Mouse (Mus musculus) left cerebral cortex, postnatal 36 days (tissue): ENCODE measurements at regions not wholly inside any gene's neighbourhood (a gene's known extent, or its start where the extent isn't known, plus 50 kb on each side); places are given as distances from the start of the nearest gene placed in this dataset.

Source experiments
- DNase-seq, 2 experiments: peaks; one replicate each; pipeline ENCODE4 v3.0.0; 2021 to 2022; ENCODE audit warnings: low spot score in 2 of 2, mixed read lengths in 1 of 2
- intact Hi-C: fragments of 180-260 bp; cut with DNase I; formaldehyde crosslinking; loops from one replicate; pipeline ENCODE4 v1.15.1; 2025

DNA sequence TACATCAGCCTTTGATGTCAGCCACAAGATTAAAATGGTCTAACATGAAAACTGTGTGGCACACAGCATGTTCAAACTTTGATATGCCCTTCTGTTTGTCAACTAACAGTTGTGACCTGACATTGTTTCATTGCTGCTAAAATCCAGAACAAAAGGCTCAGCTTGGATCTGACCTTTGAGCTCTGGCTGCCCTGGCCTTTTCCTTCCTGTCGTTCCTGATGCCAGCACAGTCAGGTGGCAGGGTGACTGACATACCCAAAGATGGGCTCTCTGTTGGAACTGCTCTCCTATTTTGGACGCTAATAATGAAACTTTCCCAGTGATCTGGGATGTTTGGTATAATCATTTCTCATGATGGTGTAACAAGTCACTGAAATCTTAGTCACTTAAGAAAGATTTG lies 416.8 kb upstream of the Mki67 start:
- intact Hi-C loops, result no loop called here

DNA sequence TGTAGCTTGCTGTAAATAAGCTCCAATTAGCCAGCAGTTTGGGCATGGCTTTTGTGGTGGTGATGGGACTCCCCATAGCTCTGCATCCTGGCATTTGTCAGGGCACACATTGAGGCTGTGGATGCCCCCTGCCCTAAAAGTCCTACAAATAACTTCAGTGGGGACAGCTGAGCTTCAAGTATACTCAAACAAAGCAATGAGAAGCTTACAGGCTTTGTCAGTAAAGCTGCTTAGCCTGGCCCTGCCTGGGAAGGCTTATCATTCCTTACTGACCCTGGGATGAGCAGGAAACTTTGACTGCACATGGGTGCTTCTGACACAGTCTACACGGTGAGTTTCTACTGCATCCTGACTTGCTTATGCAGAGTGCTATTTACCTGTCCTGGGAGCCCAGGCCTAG lies 420.5 kb upstream of the Mki67 start:
- intact Hi-C loops, result no loop called here
- no peak for DNase-seq

More for the DNA sequence above, 416.8 kb upstream of the Mki67 start:
- DNase-seq, result no peak

DNA sequence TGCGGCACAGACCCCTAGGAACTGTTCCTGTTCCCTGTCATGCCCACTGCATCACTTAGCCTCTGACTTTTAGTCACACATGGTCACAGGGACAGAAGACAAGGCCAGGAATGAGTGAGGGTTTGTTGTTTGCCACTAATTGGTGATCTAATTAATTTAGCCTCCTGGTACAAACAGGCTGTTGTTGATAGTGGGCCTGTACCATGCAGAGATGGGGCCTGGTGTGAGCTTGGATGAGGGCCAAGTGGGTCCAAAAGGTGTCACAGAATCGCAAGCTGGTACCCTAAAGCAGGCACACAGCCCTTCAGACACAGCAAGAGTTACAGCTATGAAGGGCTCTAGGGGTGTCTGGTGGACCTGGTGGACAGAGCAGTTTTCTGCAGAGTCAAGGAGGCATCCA lies 421.2 kb upstream of the Mki67 start:
- no peak for DNase-seq
- intact Hi-C loops, result no loop called here

DNA sequence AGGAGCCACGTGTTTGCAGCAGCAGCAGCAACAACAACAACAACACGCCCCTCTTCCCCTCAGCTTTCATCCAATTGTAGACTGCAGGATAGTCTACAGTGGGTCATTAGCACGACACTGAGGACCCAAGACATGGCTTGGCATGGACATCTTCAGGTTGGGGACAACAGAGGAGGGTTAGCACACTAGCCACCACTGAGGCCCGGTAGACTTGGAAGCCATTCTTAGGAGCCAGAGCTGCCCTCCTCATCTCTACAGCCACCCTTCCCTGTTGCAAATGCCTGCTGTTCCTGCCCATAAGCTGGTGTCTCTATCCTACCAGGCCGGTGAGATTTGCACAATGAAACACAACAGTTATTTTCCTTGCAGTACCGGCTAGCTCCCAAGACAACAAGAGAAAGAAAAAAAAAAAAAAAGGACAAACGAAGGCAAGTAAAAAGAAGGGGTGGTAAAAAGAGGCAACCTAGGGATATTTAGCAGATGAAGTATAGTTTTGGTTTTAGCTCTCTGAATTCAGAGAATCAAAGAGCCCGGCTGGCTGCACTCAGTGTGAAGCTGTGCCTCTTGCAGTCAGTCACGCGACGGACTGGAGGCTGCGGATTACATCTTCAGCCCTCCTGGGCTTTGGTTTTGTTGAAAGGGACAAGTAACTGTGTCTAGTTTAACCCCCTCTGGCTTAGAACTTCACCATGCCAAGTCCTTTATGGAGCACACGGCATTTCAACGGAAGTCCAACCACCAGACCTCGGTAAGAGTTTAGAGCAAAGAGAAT lies 421.9 kb upstream of the Mki67 start:
- intact Hi-C loops, result no loop called here
- DNase-seq, result no peak

DNA sequence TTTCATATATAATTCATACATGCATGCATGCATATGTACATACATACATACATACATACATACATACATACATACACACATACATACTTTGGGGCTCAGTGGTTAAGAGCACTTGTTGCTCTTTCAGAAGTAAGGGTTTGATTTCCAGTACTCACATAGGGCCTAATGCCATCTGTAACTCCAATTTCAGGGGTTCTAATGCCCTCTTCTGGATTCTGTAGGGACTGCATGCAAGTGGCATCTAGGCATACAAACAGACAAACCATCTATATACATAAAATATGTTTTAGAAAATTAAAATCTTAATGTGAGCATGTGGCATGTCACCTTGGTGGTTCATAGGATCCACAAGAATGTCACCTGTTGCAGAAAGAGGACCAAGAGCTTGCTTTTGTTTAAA lies 426.7 kb upstream of the Mki67 start:
- no peak for DNase-seq
- intact Hi-C loops, result no loop called here

DNA sequence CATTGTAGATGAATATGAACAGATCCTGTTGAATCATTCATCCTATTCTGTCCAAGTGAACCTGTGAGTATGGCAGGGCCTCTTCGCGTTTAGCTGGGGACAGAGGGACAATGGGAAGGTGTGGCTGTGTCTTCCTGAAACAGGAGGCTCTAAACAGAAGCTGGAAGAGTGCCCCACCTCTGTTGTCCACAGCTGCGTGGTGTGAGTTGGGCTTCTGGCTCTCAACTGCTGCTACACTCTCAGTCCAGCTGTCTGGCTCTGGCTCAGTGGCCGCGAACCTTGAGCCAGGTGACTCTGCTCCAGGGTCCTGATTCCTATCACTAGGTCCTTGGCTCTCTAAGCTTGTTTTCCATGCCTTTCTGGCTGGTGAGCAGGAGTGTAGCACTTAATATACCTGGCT lies 434.0 kb upstream of the Mki67 start:
- DNase-seq, result no peak
- intact Hi-C loops, result loop anchor here (10.0 kb wide), 1 partner anchor 325 kb away; no protein-coding TSS in a partner anchor

DNA sequence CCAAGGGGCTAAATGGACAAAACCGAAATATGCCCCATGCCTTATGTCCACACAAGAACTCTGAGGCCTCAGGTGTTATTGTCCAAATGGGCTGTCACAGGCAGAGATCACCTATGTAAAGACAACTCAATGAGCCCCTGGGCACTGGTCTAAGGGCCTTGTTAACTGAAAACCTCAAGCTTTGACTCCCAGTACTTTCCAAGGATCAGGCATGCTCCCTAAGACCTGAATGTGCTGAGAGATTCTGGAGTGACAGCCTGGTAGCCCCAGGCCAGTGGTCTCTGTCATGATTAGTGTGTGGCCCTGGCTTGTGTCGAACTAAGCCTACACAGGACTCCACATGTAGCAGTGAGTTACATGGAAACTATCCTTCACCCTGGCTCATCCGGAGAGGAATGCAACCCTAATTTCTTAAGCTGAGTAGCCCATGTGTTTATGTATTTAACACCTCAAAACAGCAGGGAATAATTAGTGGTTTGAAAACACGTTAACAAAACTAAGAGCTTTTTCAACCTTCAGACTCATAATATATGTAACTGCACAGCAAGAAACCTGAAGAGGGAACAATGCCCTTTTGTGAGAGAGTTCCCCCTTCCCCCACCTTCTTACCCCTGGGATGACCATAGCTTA lies 435.3 kb upstream of the Mki67 start:
- intact Hi-C loops, result loop anchor here (10.0 kb wide), 1 partner anchor 323 kb away; no protein-coding TSS in a partner anchor
- no peak for DNase-seq

DNA sequence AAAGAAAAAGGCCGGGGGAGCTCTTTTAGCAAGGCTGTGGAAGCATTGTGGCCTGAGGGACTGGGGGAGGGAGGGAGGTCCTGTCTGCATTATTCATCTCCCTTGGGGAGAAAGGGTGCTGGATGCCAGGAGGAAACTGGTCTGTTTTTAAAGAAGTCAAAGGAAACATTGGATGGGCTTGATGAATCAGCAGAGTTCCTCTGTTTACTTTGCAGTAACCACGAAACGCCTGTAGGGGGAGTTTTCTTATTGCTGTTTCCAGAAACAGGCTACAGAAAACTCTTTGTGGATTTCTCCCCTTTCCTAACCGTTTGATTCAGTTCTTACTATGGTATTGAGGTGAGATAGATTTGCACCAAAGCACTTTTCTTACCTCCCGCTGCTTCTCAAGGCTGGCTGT lies 436.3 kb upstream of the Mki67 start:
- intact Hi-C loops, result loop anchor here (10.0 kb wide), 1 partner anchor 322 kb away; no protein-coding TSS in a partner anchor

DNA sequence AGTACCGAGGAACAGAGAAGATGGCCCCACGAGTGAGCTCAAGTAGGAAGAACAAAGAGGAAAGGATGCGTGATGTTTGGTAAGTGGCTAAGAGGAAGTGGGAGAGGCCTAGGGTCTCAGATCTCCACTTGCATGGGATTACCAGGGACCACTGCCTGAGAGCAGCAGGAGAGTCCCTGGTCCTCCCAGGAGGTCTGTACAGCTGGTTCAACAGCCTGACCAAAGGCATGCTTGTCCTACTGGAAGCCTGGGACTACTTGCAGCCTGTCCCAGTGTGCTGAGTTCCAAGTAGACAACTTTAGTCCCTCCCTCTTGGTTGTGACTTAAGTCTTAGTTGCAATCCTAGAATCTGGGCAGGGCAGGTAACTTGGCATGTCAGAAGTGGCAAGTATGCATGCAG lies 437.5 kb upstream of the Mki67 start:
- intact Hi-C loops, result loop anchor here (10.0 kb wide), 1 partner anchor 321 kb away; no protein-coding TSS in a partner anchor
- no peak for DNase-seq

More for the DNA sequence above, 436.3 kb upstream of the Mki67 start:
- DNase-seq, result peak; percentile 5 to 28

DNA sequence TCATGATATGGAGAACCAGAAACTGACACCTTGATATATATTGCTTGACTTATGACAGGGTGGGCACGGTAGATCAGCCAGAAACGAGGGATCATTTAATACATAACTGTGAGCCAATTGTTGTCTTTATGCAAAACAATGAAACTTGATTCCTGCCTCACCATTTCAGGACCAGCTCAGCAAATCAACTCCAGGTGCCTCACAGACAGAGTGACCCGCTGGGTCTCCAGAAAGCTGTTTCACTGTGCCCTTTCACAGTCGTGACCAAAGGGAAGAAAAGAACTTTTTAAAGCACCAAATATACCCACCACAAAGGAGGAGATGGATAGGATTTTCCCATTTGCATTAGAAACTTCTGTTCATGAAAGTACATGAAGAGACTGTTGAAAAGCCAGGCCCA lies 443.0 kb upstream of the Mki67 start:
- intact Hi-C loops, result loop anchor here (10.0 kb wide), 1 partner anchor 316 kb away; no protein-coding TSS in a partner anchor
- no peak for DNase-seq

DNA sequence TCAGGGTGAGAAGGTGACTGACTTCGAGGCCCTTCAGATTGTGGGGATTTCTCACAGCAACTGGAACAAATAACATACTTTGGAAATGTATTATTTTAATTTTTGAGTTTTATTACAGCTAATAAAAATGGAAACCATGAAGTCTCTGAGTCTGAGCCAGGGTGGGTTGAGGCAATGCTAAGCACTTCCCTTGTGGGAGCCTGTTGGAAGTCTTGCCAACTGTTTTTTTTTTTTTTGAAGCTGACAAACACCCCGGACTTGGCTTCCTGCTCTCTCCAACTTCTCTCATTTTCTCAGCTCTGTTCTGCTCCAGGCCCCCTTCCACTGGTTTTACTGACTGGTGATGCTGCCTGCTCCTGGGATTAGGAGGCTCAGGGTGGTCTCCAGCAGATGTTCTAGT lies 445.4 kb upstream of the Mki67 start:
- intact Hi-C loops, result no loop called here
- no peak for DNase-seq

DNA sequence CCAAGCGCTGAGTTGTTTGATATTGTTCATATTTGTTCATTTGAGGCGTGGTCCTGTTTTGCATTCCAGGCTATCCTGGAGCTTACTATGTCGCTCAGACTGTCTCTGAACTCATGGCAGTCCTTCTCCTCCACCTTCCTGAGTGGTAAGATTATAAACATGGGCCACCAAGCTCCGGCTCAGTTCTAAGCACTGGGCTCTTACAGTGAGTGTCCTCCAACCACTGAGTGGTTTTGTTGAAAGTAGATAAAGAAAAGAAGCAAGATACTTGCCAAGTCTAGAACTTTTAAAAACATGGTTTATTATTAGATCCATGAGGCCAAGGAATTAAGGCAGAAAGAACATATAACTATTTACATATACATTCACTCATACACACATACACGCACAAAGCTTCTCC lies 448.7 kb upstream of the Mki67 start:
- intact Hi-C loops, result no loop called here
- no peak for DNase-seq

DNA sequence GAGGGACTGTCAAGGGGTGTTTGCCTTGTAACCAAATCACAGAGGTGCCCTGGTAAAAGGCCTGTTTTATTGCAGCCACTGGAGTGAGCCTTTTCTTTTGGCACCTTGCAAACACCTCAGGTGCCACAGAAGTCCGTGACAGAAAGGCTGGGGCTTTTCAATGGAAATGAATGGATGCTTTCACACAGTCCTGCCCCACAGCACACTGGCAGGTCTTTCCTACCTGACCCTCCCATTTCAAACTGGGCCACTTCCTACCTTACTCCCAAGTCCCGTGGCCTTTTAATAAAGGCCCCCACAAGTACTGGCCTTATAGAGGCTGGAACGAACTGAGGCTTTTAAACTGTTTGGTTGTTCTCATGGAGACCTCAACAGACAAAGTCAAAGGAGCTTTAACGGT lies 453.1 kb upstream of the Mki67 start:
- intact Hi-C loops, result no loop called here
- DNase-seq, result no peak

DNA sequence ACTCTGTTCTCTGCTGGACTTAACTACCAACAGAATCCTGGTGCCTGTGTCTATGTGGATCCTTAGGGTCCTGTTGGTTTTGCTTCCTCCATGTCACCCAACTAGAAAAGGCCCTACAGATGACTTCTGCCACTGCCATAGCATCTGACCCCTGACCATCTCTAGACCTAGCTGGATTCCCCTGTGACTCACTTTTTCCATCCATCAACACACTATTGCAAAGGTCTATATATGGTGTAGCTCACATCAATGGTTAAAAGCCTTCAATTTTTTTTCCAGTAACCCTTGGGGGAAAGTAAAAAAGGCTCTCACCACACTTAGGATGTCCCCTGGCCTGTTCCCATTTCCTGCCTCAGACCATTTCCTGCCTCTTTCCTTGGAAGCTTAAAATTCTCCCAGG lies 460.2 kb upstream of the Mki67 start:
- intact Hi-C loops, result no loop called here
- no peak for DNase-seq

DNA sequence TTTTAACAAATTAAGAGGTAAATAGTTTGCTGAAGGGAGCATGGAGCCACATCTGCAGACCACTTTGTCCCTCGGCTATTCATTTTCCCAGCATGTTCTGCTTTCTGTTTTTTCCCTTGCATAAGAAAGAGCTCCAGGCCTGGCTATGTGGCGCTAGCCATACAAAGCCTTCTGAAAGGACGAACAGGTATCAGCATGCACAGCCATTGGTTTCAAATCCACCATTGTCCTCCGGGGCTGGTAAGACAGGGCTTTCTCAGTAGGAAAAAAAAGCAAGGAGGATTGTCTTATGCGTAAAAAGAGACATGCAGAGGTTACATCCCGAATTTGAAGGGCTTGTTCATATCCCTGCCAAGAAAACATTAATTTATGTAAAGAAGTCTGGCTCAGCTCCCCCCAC lies 464.8 kb upstream of the Mki67 start:
- intact Hi-C loops, result no loop called here

DNA sequence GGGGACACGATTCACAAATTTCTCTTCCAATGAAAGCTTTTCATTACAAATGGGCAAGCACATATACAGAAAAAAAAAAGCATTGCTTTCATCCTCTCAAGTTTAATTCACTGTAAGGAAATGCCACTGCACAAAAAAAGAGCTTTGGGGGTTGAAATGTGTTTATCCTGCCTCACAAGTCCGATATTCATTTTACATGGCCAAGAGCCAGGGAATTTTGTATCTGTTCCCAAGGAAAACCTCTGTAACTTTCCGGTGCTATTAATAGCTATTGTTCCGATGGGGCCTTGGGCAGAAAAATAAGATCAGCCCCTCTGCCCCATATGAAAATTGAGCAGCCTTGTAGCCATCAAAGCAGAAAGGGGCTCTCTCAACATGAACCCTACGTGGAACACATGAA lies 465.9 kb upstream of the Mki67 start:
- no peak for DNase-seq
- intact Hi-C loops, result no loop called here

More for the DNA sequence above, 464.8 kb upstream of the Mki67 start:
- DNase-seq, result no peak

DNA sequence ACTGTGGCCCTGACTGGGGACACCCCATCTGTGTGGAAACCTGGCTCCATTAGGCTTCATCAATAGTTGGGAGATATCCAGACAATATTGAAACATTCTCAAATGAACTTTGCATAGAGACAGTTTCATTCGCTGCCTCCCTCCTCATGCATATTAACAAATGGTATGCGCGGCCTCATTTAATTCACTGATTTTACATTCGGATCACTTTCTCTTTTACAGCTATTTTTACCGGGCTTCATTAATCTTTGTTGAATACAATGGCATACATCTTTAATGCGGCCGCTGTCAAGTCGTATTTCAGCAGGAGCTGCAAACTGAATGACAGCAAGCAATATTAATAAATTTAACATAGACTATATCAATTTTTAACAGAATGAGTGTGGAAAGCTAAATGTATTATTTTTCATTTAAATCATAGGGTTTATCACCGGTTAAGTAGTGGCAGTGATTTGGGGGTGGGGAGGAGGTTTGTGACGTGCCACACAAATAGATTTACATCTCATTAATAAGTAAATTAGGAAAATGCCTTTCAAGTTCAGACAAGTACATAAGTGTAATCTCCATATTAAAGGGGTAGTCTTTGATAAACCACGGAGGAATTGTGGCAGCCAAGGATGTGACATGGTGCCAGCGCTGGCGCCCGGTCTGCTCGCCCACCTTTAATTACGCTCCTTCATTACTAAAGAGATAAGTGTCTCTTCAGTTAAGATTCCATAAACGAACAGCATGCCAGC lies 480.4 kb upstream of the Mki67 start:
- DNase-seq, result no peak
- intact Hi-C loops, result no loop called here

DNA sequence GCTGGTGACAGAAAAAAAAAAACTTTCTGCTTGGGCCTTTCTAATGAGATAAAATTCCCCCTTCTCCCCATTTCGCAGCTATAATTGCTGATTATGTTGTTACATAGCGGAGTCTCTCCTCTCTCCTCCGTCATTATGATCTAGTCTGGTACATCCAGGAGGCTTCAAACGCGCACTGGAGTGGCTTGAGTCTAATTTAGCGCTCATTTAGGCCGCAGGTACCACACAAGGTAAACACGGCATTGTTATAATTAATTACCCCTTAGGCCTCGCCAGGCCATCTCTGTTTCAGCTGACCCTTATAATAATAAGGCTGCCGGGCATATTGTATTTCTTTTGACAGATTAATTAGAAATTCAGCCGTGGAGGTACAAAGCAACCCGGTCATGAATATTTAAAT lies 492.7 kb upstream of the Mki67 start:
- no peak for DNase-seq
- intact Hi-C loops, result no loop called here

DNA sequence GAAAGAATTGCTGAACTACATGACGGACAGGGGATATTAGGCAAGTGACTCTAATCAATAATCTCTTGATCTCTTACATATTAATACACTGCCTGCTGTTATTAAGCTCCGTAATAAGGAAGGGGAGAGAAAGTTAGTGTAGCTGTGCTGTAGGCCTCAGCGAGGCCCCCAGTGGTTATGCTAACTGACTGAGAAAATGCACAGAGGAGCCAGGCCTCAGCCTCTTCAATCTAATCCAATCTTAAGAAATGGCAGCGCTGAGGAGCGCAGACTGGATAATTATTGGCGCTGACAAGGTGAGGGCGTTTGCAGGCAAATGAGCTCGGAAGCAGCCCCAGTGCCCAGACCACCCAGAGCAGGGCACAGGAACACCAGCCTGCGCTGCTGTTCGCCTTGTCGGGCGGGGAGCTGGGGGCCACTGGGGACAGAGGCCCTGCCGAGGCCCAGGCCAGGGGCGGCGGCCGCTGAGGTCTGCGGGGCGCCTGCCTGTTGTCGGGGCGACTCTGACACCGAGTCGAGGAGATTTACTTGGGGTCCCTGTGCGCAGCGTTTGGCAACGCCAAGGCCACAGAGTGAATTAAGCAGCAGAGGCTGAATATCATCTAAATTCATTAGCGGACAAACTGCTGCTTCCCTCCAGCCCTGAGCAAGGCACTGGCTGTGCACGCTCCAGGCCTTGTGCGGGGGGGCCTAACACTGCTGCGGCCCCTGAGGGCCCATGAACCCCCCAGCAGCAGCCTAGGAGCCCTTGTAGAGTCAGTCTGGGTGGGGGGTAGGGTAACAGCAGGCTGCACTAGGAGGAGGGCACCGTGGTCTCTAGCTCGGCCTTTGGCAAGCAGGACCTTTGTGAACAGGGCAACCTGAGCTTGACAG lies 493.4 kb upstream of the Mki67 start:
- intact Hi-C loops, result no loop called here
- no peak for DNase-seq

DNA sequence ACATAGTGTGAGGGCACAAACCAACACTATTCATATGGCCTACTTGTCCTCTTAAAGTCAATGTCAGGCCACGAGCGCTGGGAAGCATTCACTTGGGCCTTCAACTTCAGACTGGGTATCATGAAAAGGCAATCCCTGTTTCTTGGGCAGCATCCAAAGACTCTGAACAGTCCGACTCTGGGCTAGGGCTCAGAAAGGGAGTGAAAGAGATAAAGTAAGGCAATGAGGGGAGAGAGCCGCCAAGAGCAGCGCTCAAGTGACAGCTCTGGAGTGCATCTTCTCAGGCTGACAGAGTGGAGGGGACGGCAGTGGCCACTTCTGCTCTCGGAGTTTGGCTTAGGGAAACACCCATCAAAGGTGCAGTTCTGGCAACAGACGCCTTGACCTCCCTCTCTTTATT lies 496.3 kb upstream of the Mki67 start:
- DNase-seq, result no peak
- intact Hi-C loops, result no loop called here
